Mouse (Mus musculus) MN1 (cell line): Measurements from ENCODE around the gene Edar.
A peak's percentile ranks its signal among the peaks of the same experiment; 100 is the strongest.

Source experiments
- DNase-seq: peaks from one replicate; pipeline ENCODE4 v3.0.0-alpha.2; 2016; ENCODE audit warnings: low spot score

Gene Edar

GRCm38 (mm10) chr10:58601946-58602345 lies 73.5 kb downstream of the Edar start:
- no peak for DNase-seq

- no peak for DNase-seq
Measured at GRCm38 (mm10) chr10:58601431-58601901, 74.0 kb downstream of the Edar start.

DNA sequence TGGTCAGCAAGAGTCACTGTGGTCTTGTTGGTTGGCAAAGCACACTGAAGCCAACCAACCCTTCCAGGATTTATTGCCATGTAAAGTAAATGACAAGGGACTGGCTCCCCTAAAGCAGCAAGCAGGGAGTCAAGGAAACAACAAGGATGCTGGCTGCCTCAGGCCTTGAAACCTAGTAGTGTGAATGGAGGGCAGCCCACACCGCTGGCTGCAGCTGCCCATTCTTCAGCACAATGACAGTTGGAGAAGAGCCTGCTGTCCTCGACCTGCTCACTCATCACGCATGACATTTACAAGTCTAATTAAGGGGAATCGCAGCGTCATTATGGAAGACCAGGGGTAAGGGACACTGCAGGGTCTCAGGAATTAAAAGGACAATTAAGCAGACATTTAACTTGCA lies 74.5 kb downstream of the Edar start:
- no peak for DNase-seq

DNA sequence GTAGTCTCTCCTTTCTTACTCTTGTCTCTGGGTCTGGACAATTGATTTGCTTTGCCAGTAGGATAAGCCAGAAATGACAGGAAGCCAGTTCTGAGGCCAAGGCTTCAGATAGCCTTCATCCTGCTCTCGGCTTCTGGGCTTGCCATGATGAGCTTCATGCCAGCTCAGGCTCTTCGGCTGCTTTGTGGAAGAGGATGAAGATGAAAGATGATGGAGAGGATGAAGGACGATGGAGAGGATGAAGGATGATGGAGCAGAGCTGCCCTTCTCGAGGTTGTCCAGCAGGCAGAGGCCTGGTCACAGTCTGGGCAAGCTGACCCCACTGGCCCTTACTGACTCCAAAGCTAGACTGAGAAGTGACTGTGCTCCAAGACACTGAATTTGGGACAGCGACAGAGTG lies 75.3 kb downstream of the Edar start:
- DNase-seq, result no peak

DNA sequence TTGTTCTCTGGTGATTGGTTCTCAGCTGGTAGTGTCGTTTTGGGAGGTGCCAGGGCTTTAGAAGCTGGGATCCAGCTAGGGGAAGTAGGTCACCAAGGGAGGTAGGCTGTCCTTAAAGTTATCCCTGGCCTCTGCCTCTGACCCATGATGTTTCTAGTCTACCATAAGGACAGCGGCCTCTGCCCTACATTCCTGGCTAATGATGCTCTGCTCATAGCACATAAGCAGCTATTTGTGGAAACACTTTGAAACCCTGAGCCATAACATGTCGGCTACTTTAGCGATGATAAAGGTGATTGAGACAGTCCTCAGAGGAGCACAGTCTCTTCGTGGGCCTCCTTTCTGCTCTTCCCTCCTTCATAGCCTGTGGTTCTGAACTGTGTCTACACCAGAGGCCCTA lies 79.6 kb downstream of the Edar start:
- DNase-seq, result no peak

DNA sequence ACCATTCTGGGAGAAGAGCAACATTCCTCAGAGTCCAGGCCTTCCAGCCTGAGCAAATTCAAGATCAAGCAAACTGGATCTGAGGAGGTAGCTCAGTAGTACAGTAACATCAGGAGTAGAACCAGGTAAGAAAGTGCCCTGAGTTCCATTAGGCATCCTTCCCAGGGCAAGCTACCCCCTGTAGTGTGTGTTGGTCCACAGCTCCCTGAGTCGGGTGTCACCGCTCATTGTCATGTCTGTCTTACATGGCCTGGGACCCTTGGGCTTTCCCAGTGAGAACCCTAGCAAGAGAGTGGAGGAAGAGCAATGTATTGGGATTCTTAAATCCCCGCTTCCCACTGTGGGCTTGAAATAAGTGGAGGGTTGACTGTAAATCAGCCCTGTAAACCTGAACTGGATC lies 80.3 kb downstream of the Edar start:
- no peak for DNase-seq

GRCm38 (mm10) chr10:58594486-58594885 lies 81.0 kb downstream of the Edar start:
- DNase-seq, result no peak

DNA sequence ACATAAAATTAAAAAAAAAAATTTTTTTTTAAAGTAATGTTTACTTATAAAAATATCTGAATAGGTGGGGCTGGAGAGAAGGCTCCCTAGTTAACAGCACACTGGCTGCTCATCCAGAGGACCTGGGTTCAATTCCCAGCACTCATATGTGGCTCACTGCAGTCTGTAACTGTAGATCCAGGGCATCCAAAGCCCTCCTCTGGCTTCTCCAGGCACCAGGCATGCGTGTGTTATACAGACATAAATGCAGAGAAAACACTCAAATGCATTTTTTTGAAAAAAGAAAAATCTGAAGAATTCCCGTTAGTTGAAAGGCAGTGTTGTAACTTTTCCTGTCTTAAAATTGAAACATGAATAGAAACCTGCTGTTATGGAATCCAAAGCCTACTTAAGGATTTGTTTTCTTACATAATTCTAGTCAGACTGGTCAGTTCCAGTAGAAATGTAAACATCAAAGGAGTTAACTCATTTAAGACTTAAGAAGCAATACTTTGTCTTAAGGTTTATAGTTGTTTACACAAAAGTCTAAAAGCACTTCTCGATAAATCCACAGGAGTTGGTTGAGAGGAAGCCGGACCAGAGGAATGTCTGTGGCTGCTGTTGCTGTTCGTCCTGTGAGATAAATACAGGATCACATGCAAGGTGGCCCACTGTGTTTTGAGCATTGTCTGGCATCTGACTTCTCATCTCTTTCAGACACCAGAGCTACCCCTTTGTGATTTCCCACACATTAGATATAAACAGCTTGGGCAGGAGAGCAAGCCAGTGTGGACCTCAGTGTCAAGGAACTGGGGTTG lies 89.8 kb downstream of the Edar start:
- no peak for DNase-seq

- DNase-seq, result no peak
Measured at GRCm38 (mm10) chr10:58560521-58560920, 114.9 kb downstream of the Edar start.

DNA sequence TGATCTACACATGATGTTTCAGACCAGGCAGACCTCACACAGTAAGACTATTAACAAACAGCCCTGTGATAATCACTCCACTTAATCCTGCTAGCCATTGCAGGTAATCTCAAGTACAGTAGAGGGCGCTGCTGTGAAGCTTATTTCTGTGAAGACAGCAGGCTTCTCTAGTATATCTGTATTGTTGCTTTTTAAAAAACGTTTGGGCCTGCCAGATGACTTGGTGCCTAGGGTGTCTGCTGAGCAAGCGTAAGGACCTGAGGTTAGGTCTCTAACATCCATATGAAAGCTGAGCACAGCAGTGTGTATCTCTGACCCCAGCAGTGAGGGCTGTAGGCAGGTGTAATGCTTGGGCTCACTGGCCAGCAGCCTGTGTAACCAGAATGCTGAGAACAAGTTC lies 115.6 kb downstream of the Edar start:
- DNase-seq, result peak; percentile 61

DNA sequence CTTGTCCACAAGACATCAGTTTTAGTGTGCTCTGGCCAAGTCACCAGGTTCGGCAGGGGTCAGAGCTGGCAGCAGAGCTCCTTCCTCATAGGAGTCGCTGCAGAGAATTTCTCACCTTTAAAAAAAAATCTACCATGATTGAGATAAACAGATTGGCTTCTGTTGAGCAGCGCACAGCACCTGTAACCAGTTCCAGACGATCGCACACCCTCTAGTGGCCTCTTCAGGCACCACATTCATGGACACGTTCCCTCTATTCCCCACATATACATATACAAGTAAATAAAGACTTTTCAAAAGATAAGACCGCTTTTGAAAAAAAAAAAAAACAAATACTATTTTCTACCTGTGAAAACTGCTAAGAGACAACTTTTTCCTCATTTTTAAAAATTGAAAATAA lies 116.4 kb downstream of the Edar start:
- no peak for DNase-seq

DNA sequence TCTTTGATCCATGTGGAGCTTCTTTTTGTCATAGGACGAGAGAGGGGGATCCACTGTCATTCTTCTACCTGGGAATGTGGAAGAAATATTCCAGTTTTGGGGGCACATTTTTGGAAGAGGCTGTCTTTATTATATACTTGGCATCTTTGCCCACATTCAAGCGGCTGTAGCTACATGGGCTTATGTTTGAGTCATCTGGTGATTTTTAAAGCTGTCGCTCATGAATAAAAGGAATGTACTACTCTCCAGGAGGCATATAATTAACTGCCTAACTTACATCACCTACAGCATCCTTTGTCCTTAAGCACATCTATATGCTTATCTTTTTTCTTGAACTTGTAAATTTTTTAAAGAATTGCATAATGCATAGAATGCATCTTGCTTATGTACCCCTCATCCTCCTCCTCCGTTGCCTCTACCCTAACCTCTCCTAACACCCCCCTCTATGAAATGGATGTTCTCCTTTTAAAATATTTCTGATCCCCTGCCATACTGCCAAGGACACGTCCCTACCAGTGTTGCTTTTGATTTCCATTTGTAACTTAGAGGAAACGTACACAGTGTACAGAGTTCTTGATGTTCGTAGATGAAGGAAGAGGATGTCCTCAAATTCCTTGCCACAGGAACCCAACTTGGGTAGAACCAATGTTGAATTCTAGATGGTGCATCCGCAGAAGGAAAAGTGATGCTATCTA lies 120.6 kb downstream of the Edar start:
- no peak for DNase-seq
